Mouse (Mus musculus) CD4-positive, CD25-positive, alpha-beta regulatory T cell, adult 2 months (primary cell): ENCODE results near the gene Tmem252.
A peak's percentile ranks its signal among the peaks of the same experiment; 100 is the strongest.

Source experiments
- DNase-seq: peaks from one replicate; pipeline ENCODE4 v3.0.0-alpha.2; 2012; ENCODE audit warnings: low read depth, low spot score

Tmem252 gene

GRCm38 (mm10) chr19:24673762-24674161, at the start of gene Tmem252:
Tmem252 (plus strand) TSS chr19:24674008.
- DNase-seq = no peak

- DNase-seq = no peak
Measured at GRCm38 (mm10) chr19:24628049-24628448, 45.8 kb upstream of the Tmem252 start.

- no peak for DNase-seq
Measured at GRCm38 (mm10) chr19:24633008-24633407, 40.8 kb upstream of the Tmem252 start.

- DNase-seq = peak; percentile 87
Measured at GRCm38 (mm10) chr19:24634602-24635001, 39.2 kb upstream of the Tmem252 start.

GRCm38 (mm10) chr19:24636616-24637015, 37.2 kb upstream of the Tmem252 start:
- no peak for DNase-seq

- no peak for DNase-seq
Measured at GRCm38 (mm10) chr19:24637988-24638387, 35.8 kb upstream of the Tmem252 start.

GRCm38 (mm10) chr19:24640982-24641381, 32.8 kb upstream of the Tmem252 start:
- no peak for DNase-seq

GRCm38 (mm10) chr19:24644971-24645370, 28.8 kb upstream of the Tmem252 start:
- no peak for DNase-seq

GRCm38 (mm10) chr19:24646162-24646829, 27.5 kb upstream of the Tmem252 start:
- DNase-seq = peak; percentile 47

- no peak for DNase-seq
Measured at GRCm38 (mm10) chr19:24648016-24648415, 25.8 kb upstream of the Tmem252 start.

GRCm38 (mm10) chr19:24650428-24650827, 23.4 kb upstream of the Tmem252 start:
- DNase-seq = no peak

GRCm38 (mm10) chr19:24651595-24651994, 22.2 kb upstream of the Tmem252 start:
- no peak for DNase-seq

- DNase-seq = no peak
Measured at GRCm38 (mm10) chr19:24652342-24653019, 21.3 kb upstream of the Tmem252 start.

- no peak for DNase-seq
Measured at GRCm38 (mm10) chr19:24653230-24653799, 20.5 kb upstream of the Tmem252 start.

GRCm38 (mm10) chr19:24656981-24657380, 16.8 kb upstream of the Tmem252 start:
- DNase-seq = peak; percentile 36

GRCm38 (mm10) chr19:24662346-24662745, 11.5 kb upstream of the Tmem252 start:
- DNase-seq = no peak

GRCm38 (mm10) chr19:24665771-24666170, 8.0 kb upstream of the Tmem252 start:
- DNase-seq = no peak

- no peak for DNase-seq
Measured at GRCm38 (mm10) chr19:24667527-24667926, 6.3 kb upstream of the Tmem252 start.

GRCm38 (mm10) chr19:24671571-24671970, 2.2 kb upstream of the Tmem252 start:
- no peak for DNase-seq

- DNase-seq = no peak
Measured at GRCm38 (mm10) chr19:24672366-24672960, 1.3 kb upstream of the Tmem252 start.

GRCm38 (mm10) chr19:24673331-24673730, 477 bp upstream of the Tmem252 start:
- DNase-seq = no peak

GRCm38 (mm10) chr19:24676429-24676828, 2.6 kb downstream of the Tmem252 start:
- DNase-seq = no peak
